Mouse (Mus musculus): Measurements from ENCODE around the gene Grin2c.

DNA sequence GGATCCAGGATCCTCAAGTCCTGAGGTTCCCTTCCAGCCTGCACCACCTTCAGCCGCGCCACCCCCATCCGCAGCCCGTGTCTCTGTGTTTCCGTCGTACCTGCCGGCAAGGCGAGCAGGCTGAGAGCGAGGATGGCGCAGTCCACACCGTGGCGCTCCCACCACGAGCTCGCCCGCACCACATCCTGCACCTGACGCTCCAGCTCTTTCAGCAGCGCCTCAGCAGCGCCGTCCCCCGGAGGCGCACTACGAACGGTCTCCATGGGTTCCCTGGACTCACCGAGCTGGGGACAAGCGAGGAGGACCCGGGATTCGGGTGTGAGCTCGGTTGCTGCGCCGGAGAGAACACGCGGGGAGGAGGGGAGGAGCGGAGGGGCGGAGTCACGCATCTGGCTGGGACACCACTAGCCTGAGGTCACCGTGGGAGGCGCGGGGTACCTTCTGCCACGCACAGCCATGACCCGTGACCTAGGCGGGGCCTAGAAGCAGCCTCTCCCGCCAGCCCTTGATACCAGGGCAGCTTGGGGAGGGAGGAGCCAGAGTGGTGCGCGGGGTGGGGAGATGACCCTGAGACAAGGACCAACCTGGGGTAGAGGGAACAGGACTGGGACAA is 30.3 kb upstream of the Grin2c start, which contains the start of gene Fads6:
- peak; percentile 24; the same call in 1 of the 2 replicates for TF ChIP-seq CTCF (IDR thresholded peaks at IDR 0.05; ENCODE audit: extremely low read depth, insufficient read depth, low read length)
- TF ChIP-seq POLR2A (IDR thresholded peaks at IDR 0.05; ENCODE audit: extremely low read depth, insufficient read depth, low read length), result peak; percentile 48; the same call in 1 of the 2 replicates
